Mouse (Mus musculus): Measurements from ENCODE around the gene Borcs6.

DNA sequence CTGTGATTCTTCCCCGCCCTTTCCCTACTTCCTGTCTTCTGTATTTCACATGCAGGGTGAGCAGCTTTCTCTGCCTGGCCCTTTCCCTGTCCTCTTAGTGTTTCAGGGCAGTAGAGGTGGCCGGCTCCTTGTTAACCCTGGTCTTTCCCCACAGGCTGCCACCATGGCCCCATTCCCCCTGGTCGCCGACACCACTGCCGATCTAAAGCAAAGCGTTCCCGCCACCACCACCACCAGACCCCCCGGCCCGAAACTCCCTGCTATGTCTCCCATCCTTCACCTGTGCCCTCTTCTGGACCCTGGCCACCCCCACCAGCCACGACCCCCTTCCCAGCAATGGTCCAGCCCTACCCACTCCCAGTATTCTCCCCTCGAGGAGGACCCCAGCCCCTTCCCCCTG, 46.8 kb downstream of the Borcs6 start:
- no peak for TF ChIP-seq CTCF (IDR thresholded peaks at IDR 0.05; ENCODE audit: extremely low read depth, insufficient read length, insufficient replicate concordance, low read depth, low read length)
- no peak for TF ChIP-seq POLR2A (IDR thresholded peaks at IDR 0.05; ENCODE audit: low read depth, low read length)

Data from small intestine, adult 2 months (tissue).